Mouse (Mus musculus): ENCODE data around the gene Mast1.

DNA sequence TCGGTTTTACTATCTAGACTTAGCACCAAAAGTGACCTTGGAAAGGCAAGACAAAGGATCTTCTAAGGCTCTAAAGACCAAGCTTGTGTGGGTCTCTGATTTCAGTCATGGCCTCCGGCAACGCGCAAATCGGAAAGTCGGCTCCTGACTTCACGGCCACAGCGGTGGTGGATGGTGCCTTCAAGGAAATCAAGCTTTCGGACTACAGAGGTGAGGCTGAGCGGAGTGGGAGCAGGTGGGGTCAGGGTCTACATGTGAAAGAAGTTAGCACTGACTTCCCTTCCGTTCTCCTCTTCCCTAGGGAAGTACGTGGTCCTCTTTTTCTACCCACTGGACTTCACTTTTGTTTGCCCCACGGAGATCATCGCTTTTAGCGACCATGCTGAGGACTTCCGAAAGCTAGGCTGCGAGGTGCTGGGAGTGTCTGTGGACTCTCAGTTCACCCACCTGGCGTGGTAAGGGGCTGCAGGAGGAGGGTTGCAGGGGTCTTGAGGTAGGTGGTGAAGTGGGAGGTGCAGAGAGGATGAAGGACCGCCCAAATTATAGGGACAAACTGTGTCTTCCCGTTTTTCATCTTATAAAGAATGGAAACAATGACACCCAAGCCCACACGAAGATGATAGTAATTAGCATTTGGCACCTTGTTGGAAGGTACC, 33.1 kb upstream of the Mast1 start:
- no peak for TF ChIP-seq NANOG (IDR thresholded peaks at IDR 0.05; ENCODE audit: borderline replicate concordance, low read length)
- no peak for TF ChIP-seq CTCF (conservative IDR thresholded peaks at IDR 0.05; ENCODE audit: low read length)

Data from E14TG2a.4 (cell line).